Mouse (Mus musculus) neural tube, embryonic 14.5 days (tissue): Measurements from ENCODE around the gene Nat8f5. TPM values are rescaled to one million over a fixed set of nuclear protein-coding genes. Genes with fewer than 3 reads are reported as not detected.

Experiments
- microRNA-seq: library from miRNA; unstranded; fragments of <30 nt; microRNA quantifications from one replicate; pipeline ENCODE4, GENCODE M21; 2016
- polyA plus RNA-seq: library from polyadenylated mRNA; unstranded; fragments of >200 nt; fragmentation: Nextera tagmentation; extraction: Ambion mirVana; gene quantifications from 2 replicates; pipeline ENCODE4 v1.2.1, GENCODE M21; 2014

The Nat8f5 gene
- polyA plus RNA-seq, 1 experiment from 2014 or later, result not detected

Small RNAs within 50 kb of the gene (microRNA-seq; reads per million reads assigned to microRNA genes)
- gene Mir6375, result not detected

Other genes starting within 250 kb of the Nat8f5 start
- gene Alms1, start 233.4 kb downstream of the Nat8f5 start, polyA plus RNA-seq, result 6.5 and 6.6 TPM in 2 replicates
- gene Nat8f7, start 107.8 kb downstream of the Nat8f5 start, polyA plus RNA-seq, result not detected in 2 replicates
- gene Nat8f3, start 55.2 kb downstream of the Nat8f5 start, polyA plus RNA-seq, result 0.55 and 0.80 TPM in 2 replicates
- not detected in 2 replicates for gene Nat8f6, start within 50 bp of the Nat8f5 start, polyA plus RNA-seq
- gene Nat8, start 11.1 kb upstream of the Nat8f5 start, polyA plus RNA-seq, result not detected in 2 replicates
- not detected in 2 replicates for gene Nat8f2, start 48.2 kb upstream of the Nat8f5 start, polyA plus RNA-seq
- 4.6 and 5.6 TPM in 2 replicates for gene Nat8f4, start 83.9 kb upstream of the Nat8f5 start, polyA plus RNA-seq
- 51.6 and 54.7 TPM in 2 replicates for gene Tprkb, start 90.9 kb upstream of the Nat8f5 start, polyA plus RNA-seq
- gene Nat8f1, start 94.7 kb upstream of the Nat8f5 start, polyA plus RNA-seq, result 14.1 and 18.1 TPM in 2 replicates
- 69.4 and 82.6 TPM in 2 replicates for gene Dusp11, start 140.7 kb upstream of the Nat8f5 start, polyA plus RNA-seq
- gene Figla, start 195.2 kb upstream of the Nat8f5 start, polyA plus RNA-seq, result not detected in 2 replicates
- 94.7 and 111 TPM in 2 replicates for gene Add2, start 207.7 kb upstream of the Nat8f5 start, polyA plus RNA-seq